Mouse (Mus musculus): ENCODE measurements around the gene Elp4. TPM values are rescaled to one million over a fixed set of nuclear protein-coding genes. Genes with fewer than 3 reads are reported as not detected.
A peak's percentile ranks its signal among the peaks of the same experiment; 100 is the strongest.

Elp4 gene
- total RNA-seq, 2 experiments from 2014 or later = 12.4 to 17.4 TPM

GRCm38 (mm10) chr2:105682634-105683351, 221.6 kb downstream of the Elp4 start:
- peak in 1 of 2 experiments; percentile 15 for DNase-seq

DNA sequence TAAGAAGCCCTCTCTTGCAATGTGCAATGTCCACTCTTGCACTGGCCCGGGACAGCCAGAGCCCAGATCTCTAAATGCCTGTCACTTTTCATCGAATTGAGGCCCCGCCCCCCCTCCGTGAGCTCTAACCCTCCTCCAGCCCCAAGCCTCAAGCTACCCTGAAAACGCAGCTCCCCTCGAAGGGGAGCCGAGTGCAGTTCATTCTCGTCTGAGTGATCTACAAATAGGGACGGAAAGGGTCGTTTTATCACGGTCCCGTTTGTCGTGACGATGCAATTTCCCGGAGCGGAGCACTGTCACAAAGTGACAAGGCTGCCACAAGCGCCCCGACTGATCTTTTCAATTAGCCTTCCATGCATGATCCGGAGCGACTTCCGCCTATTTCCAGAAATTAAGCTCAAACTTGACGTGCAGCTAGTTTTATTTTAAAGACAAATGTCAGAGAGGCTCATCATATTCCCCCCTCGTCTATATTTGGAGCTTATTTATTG, 222.3 kb downstream of the Elp4 start:
- DNase-seq = peak in 1 of 2 experiments; percentile 26

DNA sequence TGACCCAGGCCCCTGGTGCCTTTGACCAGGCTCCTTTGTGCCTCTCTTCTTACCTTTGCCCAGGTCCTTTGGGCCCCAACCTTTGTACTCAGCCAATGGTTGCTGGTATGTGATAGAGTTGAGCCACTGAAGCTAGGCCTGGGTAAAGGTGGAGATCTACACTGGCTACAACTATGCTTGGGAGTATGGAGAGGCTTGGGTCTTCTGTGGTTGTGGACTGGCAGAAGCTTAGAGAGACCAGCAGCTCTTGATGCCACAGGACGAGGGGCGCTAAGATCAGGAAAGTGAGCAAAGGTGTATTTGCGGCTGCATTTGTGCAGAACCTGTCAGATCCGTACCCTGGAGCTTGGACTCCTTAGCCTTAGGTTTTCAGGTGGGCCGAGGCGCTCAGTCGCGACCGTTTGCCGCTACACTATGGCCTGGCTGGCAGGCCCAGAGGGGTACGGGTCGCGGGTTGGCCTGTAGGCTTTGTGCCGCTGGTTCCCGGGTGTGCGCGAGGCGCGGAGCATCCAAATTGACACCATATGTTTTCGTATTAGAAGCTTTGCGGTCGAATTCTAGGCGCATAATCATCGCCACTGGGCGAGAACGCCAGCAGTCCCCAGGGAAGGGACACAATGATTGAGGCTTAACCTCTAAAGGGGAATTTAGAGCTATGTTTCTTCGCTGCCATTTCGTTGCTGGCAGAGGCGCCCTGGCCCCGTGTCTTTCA, 223.2 kb downstream of the Elp4 start:
- DNase-seq = peak in 1 of 2 experiments; percentile 21

DNA sequence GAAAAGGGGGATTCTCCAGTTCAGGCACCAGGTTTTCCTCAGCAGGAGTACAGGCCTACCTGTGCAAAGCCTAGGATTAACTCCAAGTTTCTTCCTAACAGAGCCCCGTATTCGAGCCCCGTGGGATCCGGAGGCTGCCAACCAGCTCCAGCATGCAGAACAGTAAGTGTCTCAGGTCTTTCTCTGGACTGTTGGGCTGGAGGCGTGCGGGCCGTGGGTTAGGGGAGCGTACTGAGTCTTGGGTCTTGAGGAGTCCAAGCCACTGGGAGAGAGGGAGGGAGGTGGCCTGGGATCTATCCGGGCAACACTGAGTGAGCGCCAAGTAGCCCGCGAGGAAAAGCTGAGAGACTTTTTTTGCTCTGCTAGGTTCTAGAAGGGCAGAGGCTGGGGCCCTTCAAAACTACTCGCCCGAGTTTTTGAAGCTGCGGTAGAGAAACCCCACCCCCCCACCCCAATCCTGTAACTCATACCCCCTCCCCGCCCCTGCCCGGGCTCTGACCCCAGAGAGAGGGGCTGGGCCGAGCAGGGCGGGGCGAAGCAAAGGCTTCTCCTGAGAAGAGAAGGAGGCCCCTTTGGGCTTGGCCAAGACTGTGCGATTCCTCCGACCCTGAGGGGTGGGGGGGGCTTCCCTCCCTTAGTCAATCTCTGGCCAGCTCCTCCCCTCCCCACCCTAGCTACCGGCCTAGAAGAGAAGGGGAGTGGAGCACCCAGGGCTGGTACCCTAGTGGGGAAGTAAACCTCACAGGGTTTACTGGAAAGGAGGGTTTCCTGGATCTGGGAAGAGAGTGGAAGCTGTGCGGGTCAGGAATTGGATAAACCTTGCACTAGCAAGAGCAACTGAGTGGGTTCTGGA, 224.0 kb downstream of the Elp4 start:
- DNase-seq = no peak

DNA sequence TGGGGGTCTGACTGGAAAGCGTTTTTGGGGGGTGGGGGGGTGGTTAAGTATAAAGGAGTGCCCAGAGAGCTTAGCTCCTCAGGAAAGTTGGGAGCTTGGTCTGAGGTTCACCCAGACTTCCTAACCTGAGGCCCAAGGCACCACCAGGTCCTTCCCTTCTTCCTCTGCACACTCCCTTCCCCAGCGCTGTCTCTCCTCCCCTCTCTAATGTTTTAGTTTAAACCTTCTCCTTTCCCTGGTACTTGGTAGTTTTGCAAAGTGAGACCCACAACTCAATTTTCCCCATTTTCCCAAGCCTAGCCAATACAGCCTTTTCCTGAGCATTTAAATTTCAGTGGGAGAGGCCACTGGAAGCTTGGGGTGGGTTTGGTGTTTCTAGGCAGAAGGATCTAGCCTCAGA, 225.0 kb downstream of the Elp4 start:
- DNase-seq = no peak

GRCm38 (mm10) chr2:105678880-105679321, 225.5 kb downstream of the Elp4 start:
- DNase-seq = no peak

GRCm38 (mm10) chr2:105678306-105678705, 226.1 kb downstream of the Elp4 start:
- DNase-seq = no peak

GRCm38 (mm10) chr2:105677434-105678105, 226.8 kb downstream of the Elp4 start:
- DNase-seq = peak in 1 of 2 experiments; percentile 8

- no peak for DNase-seq
These were observed 227.4 kb downstream of the Elp4 start for GRCm38 (mm10) chr2:105676909-105677433.

DNA sequence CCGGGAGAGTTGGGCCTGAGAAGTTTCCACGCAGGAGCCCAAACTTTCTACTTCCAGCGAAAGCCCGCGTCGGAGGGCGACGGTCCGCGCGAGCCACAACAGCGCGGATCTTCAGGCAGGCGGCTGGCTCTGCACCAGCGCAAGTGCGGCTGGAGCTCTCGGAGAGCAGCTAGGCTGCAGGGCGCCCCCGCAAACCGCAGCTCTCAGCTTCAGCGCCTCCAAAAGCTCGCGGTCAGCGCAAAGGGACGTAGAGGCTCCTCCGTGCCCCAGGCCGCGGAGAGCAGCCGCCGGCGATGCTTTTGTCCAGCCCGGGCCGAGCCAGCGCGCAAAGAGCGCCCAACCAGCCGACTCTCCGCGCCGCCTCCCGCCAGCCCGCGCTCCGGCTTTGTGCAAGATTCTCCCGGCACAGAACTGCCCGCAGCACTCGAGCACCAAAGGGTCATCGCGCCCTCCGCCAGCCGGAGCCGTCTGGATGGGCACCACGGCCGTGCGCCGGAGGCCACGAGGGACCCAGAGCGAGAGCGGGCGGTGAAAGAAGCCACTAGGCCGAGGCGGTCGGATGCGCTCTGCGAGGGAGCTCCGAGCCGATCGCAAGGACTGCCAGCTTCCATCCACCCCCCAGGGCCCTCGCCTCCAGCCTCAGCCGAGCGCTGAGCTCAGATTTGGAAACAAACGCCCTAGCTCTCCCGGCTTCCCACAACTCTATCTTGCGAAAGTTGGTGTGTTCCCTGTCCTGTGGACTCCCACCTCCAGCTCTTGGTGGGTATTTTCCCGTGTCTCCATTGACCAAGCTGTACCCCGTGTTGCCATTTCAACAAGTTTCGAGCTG, 228.1 kb downstream of the Elp4 start:
- DNase-seq = peak in 1 of 2 experiments; percentile 52

GRCm38 (mm10) chr2:105675730-105676079, 228.7 kb downstream of the Elp4 start:
- no peak for DNase-seq

DNA sequence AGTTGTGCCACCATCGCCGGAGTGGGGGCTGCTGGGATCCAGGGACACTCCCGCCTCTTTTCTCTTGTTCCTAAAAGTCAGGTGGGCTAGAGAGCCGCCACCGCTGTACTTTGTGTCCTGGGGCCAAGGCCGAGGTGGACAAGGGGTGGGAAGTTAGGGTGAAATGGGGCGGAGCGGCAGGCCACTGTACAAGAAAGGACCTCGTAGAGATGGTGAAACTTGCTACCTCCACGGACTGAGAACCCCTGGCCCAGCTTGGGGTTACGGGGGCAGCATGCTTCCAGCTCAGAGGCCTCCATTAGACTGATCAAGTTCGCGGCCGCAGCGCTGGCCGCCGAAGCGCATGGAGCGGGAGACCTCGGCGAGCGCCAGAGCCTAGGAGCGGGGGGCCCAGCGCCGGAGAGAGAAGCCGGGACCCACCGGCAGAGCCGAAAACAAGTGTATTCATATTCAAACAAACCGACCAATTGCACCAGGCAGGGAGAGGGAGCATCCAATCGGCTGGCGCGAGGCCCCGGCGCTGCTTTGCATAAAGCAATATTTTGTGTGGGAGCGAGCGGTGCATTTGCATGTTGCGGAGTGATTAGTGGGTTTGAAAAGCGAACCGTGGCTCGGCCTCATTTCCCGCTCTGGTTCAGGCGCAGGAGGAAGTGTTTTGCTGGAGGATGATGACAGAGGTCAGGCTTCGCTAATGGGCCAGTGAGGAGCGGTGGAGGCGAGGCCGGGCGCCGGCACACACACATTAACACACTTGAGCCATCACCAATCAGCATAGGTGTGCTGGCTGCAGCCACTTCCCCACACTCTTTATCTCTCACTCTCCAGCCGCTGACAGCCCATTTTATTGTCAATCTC, 229.3 kb downstream of the Elp4 start:
- peak; percentile 46 to 58 for DNase-seq

DNA sequence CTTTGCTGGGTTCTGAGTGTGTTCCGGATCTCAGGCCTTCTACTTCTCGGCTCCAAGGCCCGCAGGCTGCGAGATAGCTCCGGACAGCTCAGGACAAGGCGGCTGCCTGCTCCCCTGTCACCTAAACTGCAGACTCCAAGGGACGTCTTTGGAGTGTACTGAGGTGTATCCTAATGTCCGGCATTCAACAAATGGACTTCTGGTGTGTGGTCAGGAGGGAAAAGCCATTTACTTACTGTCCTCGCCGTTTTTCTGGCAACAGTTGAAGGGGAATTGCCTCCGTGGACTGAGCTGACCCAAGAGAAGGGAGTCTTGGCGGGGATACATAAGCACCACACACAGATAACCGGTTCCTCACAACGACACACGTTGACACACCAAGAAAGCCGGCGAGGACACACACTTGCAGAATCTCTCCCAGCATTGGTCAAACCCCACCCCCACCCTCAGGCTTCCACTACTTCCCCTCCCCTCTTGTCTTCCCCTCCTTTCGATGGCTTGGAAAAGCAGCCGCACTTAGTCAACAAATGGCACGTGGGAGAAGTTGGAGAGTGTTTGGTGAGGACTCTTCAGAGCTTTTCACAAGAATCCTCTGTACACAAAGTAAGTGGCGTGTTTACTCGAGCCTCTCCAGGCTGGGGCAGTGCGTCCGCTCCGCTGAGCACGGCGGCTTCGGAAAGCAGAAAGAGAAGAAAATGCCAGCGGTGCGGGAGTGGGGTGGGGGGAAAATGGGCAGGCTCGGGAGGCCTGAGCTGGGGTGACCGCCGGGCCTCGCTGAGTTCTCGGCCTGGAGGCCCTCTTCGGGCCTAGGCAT, 230.1 kb downstream of the Elp4 start:
- peak in 1 of 2 experiments; percentile 48 for DNase-seq

- DNase-seq = peak; percentile 67 to 78
These were observed 230.7 kb downstream of the Elp4 start for GRCm38 (mm10) chr2:105673631-105674060.

GRCm38 (mm10) chr2:105673054-105673453, 231.3 kb downstream of the Elp4 start:
- no peak for DNase-seq

- DNase-seq = no peak
These were observed 231.8 kb downstream of the Elp4 start for GRCm38 (mm10) chr2:105672596-105672960.

DNA sequence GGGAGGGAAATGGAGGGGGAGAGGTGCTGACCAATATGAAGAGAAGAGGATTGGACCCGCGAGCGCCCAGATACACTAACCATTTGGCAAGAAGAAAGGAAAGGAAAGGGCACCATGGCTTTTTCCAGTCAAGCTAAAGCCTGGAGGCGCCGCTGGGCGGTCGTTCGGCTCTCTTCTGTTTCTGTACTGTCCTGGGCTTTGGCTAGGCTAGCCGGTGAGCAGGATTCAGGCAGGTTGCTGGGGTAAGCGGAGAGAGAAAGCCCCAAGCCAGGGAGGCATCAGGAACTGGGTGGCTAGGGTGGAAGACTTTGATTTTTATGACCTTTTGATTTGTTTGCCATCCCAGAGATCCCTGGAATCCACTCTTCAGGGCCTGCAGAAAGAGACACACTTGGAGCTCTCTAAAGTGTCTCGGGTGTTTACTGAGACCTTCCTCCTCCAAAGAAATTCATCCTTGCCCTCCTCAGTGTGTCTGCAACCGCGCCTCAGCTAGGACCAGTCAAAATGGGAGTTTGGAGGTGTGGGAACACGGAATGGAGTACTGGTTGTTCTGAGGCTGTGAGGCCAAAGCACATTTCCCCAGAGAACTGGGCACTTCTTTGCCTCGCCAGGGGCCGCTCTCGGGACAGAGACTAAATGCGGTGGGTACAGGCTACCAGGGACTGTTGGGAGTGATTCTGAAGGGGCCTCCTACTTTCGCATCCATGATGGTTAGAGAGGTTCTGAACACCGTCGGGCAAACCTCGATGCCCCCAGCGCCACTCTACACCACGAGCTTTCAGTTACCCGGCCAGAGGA, 232.4 kb downstream of the Elp4 start:
- peak in 1 of 2 experiments; percentile 20 for DNase-seq
